Mouse (Mus musculus) heart, postnatal 0 days (tissue): ENCODE results near the gene Gm48551.

ENCODE experiments used
- CTCF ChIP-seq: IDR thresholded peaks from 2 replicates; pipeline ENCODE4 v1.5.1; 2016; ENCODE audit warnings: antibody characterized with exemption, control low read depth, low read depth
- EP300 ChIP-seq: IDR thresholded peaks from 2 replicates; pipeline ENCODE4 v1.6.1; 2016; ENCODE audit warnings: antibody characterized with exemption, low read depth

- TF ChIP-seq EP300 (no peak), CTCF (no peak)
These were observed 43.5 kb upstream of the Gm48551 start for GRCm38 (mm10) chr10:81340551-81341332.
